Mouse (Mus musculus): ENCODE measurements around the gene Pik3r3. TPM values are rescaled to one million over a fixed set of nuclear protein-coding genes. Genes with fewer than 3 reads are reported as not detected.
A peak's percentile ranks its signal among the peaks of the same experiment; 100 is the strongest.
"Not testable (repeated sequence)": the region's sequence is repeated elsewhere in the genome, so short reads cannot be mapped to it uniquely, and the experiment has no call there.

Gene Pik3r3
- total RNA-seq, 2 experiments from 2014 or later, result 0.52 to 3.4 TPM

DNA sequence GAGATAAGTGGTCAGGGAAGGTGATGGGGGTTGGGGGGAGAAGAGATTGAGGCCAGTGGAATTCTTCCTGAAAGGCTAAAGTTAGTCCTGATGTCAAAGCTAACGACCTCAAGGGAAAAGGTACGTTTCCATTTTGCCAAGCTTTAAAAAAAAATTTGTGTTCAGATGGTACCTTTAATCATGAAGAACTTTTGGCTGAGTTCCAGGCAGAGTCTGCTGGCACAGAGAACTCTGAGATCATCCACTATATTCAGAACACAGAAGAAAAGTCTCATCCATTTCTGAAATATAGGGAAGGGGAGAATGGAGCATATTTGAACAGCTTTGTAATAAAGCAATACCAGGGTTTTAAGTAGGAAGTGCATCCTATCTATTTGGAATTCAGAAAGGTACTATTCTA, 4.4 kb upstream of the Pik3r3 start:
- no peak for ATAC-seq (replicated peaks; ENCODE audit: low FRiP score, low TSS enrichment, poor library complexity, severe bottlenecking)

DNA sequence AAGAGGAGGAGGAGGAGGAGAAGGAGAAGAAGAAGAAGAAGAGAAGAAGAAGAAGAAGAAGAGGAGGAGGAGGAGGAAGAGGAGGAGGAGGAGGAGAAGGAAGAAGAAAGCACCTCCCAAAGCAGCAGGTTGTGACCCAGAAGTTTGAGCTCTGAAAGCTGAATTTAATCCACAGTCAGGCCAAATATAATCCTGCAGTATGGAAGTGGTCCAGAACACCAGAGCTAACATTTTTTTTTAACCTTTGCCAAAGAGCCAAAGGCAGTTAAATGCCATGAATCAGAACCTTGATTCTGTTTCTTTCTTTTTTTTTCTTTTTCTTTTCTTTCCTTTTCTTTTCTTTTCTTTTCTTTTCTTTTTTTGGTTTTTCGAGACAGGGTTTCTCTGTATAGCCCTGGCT, 3.8 kb upstream of the Pik3r3 start:
- ATAC-seq (replicated peaks; ENCODE audit: low FRiP score, low TSS enrichment, poor library complexity, severe bottlenecking), result not testable (repeated sequence)

DNA sequence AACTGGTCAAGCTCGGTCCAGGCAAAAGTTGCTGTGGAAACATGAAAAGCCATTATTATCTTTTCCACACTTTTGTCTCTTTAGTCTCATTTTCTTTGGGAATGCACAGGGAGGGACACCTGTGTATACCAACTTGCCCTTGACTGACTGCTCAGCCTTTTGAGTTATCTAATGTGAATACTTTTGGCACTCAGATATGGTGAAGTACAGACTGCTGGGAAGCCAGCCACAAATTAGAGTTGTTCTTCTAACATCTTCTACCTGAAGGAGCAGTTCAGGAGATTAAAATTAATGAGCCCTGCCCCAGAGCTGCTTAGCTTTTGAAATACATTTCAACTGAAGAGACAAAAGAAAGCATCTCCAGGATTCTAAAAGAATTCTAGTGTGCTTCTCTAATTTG, 2.4 kb upstream of the Pik3r3 start:
- ATAC-seq (replicated peaks; ENCODE audit: low FRiP score, low TSS enrichment, poor library complexity, severe bottlenecking), result no peak

DNA sequence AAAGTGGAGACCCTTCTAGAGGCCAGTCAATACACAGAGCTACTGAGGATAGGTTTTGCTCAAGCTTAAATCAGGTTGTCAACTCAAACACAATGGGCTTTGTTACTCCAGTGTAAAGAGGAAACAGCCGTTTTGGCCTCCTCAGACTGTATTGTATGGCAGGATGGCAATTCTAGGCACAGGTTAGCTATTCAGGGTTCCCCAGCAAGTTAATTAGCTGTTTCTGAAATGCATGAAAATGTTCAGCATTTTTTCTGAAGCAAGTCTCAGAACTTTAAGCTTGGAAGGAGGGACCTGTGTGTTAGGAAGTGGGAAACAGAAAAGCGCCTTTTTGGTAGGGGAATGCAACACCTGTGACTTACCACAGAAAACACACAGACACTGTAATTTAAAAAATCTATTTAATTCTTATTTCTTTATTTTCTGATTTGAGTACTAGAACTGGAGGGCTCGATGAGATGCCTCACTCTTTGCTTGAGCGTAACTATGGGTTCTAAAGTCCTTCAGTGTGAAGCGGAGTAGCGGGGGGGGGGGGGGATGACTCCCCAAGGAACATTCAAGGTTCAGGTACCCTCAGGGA, 1.3 kb upstream of the Pik3r3 start:
- ATAC-seq (replicated peaks; ENCODE audit: low FRiP score, low TSS enrichment, poor library complexity, severe bottlenecking), result no peak

DNA sequence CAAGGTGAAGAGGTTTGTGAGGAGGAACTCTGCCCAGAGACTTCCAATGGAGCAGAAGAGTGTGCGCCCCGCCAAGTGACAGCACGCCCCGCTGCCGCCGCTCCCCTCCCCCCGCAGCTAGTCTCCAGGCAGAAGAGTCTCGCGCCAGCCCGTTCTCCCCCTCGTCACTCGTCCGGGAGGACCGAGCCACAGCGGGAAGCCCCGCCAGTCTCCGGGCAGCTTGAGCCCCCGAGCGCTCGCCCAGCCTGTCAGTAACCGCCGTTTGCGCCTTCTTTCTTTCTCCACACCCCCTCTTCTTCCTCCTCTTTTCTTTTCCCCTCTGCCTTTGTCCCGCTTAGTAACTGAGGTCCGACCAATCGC, 658 bp upstream of the Pik3r3 start:
- ATAC-seq (replicated peaks; ENCODE audit: low FRiP score, low TSS enrichment, poor library complexity, severe bottlenecking), result peak; percentile 75

GRCm38 (mm10) chr4:116221996-116222842, 801 bp downstream of the Pik3r3 start:
- ATAC-seq (replicated peaks; ENCODE audit: low FRiP score, low TSS enrichment, poor library complexity, severe bottlenecking), result no peak

- ATAC-seq (replicated peaks; ENCODE audit: low FRiP score, low TSS enrichment, poor library complexity, severe bottlenecking), result no peak
These were observed 1.4 kb downstream of the Pik3r3 start for GRCm38 (mm10) chr4:116222843-116223119.

DNA sequence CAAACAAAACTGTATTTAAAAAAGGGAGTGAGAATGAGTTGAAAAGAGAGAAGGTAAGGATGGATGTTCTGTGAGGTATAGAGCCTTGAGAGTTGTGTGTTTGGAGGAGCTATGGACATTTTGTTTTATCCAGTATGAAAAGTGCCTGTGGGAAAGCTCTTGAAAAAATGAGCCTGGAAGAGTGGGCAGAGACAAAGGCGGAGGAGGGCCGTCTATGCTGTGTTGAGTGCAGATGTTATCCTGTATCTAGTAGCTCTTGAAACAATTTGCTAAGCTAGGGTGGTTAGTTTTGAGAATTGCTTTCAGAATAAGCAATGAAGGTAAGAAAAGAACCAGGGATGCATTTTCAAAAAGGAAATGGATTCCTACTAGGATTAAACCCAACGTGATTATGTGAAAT, 22.0 kb downstream of the Pik3r3 start:
- no peak for ATAC-seq (replicated peaks; ENCODE audit: low FRiP score, low TSS enrichment, poor library complexity, severe bottlenecking)

DNA sequence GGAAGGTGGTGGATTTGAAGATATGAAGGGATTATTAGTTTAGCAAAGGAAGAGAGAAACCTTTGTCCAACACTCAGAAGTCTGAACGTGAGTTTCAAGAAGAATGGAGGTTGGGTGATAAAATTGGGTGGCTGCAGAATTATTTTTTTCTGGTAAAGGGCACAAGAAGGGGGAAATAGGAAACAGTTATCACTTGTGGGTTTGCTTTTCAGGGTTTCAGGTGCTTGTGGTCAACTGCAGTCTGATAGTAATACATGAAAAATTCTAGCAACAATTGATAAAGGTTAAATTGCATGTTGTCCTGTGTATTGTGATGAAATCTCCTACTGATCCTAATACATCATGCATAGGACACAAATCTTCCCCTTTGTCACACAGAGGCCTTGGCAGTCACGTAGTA, 22.8 kb downstream of the Pik3r3 start:
- ATAC-seq (replicated peaks; ENCODE audit: low FRiP score, low TSS enrichment, poor library complexity, severe bottlenecking), result no peak

GRCm38 (mm10) chr4:116245926-116246325, 24.5 kb downstream of the Pik3r3 start:
- ATAC-seq (replicated peaks; ENCODE audit: low FRiP score, low TSS enrichment, poor library complexity, severe bottlenecking), result not testable (repeated sequence)

- ATAC-seq (replicated peaks; ENCODE audit: low FRiP score, low TSS enrichment, poor library complexity, severe bottlenecking), result peak; percentile 67; the same call in 1 of the 2 replicates
These were observed 28.6 kb downstream of the Pik3r3 start for GRCm38 (mm10) chr4:116249986-116250385.

DNA sequence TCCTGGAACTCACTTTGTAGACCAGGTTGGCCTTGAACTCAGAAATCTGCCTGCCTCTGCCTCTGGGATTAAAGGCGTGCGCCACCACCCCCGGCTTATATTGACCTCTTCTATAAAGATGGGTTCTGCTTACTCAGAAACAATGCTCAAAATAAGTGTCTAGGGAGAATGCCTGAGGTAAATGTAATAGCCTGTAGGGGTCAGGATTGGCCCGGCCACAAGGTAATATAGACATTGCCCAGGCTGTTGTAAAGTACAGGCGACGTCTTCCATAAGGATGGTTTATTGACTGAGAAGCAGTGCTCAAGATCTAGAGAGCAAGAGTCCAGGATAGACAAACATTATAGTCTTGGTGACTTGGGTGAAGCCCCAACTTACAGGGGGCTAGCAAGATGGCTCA, 46.8 kb downstream of the Pik3r3 start:
- no peak for ATAC-seq (replicated peaks; ENCODE audit: low FRiP score, low TSS enrichment, poor library complexity, severe bottlenecking)

DNA sequence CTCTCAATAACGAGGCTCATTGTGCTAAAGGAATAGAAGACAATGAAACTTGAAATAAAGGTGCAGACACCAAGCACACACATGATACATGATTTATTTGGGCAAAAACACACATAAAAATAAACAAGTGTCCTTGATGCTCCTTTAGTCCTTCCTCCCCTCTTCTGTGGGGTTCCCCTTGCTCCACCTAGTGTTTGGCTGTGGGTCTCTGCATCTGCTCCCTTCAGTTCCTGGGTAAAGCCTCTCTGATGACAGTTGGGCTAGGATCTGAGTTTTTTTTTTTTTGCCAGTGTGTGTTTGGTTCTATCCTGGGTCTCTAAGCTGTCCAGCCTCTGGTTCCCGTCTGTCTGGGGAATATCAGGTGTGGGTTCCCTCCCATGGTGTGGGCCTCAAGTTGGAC, 60.8 kb downstream of the Pik3r3 start:
- no peak for ATAC-seq (replicated peaks; ENCODE audit: low FRiP score, low TSS enrichment, poor library complexity, severe bottlenecking)

- no peak for ATAC-seq (replicated peaks; ENCODE audit: low FRiP score, low TSS enrichment, poor library complexity, severe bottlenecking)
These were observed 70.1 kb downstream of the Pik3r3 start for GRCm38 (mm10) chr4:116291561-116291960.

GRCm38 (mm10) chr4:116293296-116293695, 71.9 kb downstream of the Pik3r3 start:
- peak; percentile 59; the same call in 1 of the 2 replicates for ATAC-seq (replicated peaks; ENCODE audit: low FRiP score, low TSS enrichment, poor library complexity, severe bottlenecking)

DNA sequence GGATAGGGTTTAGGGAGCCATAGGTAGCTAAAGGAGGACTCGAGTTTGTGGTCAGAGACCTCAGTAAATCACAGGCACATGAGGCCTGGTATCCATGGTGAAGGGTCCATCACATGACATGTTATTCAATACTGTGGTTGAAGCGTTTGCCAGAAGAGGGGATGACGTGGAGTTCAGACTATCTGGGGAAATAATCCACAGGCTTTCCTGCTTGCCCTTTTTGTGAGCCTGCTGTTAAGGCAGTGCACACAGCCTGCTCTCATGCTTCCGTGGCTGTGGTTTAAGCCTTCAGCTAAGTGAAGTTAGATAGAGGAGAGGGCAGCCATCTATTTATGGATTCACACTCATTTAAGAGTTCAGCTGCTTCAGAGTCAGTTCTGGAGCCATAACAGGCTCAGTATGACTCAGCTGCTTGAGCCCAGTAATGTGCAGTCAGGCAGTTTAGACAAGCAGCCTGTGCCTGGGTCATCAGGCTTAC, 79.5 kb downstream of the Pik3r3 start:
- peak; percentile 57 for ATAC-seq (replicated peaks; ENCODE audit: low FRiP score, low TSS enrichment, poor library complexity, severe bottlenecking)

- no peak for ATAC-seq (replicated peaks; ENCODE audit: low FRiP score, low TSS enrichment, poor library complexity, severe bottlenecking)
These were observed 83.1 kb downstream of the Pik3r3 start for GRCm38 (mm10) chr4:116304551-116304950.

DNA sequence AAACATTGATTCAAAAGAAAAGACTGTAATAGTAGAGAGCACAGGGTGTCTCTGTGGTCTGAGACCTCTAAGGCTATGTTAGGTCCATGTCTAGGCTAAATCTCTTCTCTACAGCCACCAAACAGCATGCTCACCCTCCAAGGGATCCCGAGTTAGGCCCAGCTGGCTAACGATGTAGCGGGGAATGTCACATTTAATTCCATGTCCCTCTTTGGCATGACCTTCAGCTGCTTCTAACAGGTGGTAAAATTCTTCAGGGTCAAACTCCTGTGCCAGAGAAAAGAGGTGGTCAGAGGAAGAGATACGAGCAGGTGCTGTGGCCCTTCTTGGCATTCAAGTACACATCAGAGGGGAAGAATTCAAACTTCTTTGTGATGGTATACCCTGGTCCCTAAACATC, 96.2 kb downstream of the Pik3r3 start:
- no peak for ATAC-seq (replicated peaks; ENCODE audit: low FRiP score, low TSS enrichment, poor library complexity, severe bottlenecking)

DNA sequence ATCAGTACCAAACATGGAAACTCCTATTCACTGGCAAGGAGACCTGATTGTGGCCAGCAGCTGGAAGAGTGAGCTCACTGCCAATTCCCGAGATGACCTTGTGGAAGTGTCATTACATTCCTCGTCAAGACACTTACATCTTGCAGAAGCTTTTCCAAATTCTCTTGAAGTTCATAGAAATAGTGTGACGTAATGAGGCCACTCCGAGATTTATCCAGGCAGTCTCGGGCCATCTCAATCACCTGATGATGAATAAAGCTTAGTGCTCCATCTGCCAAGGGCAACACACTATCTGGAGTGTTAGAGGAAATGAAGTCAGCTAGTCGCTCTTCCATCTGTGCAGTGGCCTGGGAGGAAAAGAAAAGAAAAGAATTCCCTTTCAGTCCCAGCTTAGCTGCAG, 100.7 kb downstream of the Pik3r3 start:
- no peak for ATAC-seq (replicated peaks; ENCODE audit: low FRiP score, low TSS enrichment, poor library complexity, severe bottlenecking)

DNA sequence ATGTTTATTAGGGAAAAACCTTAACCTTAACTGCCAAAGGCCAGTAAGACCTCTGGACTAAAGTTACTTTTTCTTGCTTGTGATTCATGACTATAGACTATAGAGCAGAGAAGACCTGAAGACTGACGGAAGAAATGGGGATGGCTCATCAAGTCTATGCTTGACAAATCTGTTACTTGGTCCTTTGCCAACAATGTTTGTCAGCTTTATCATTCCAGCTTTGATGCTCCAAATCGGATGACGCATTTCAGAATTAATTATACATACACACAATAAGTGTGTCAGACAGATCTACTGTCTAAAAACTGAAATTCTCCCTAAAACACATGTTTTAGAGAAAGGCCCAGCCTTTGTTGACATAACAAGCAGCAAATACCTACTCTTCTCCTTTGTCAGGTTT, 107.8 kb downstream of the Pik3r3 start:
- no peak for ATAC-seq (replicated peaks; ENCODE audit: low FRiP score, low TSS enrichment, poor library complexity, severe bottlenecking)

GRCm38 (mm10) chr4:116336294-116336693, 114.9 kb downstream of the Pik3r3 start:
- no peak for ATAC-seq (replicated peaks; ENCODE audit: low FRiP score, low TSS enrichment, poor library complexity, severe bottlenecking)
